Mouse (Mus musculus) cerebellum, adult 9-10 months (tissue): Measurements from ENCODE around the gene Atf5.

ENCODE experiments used
- DNase-seq: peaks from one replicate; pipeline ENCODE4 v3.0.0; 2022

The Atf5 gene

GRCm38 (mm10) chr7:44816470-44817021 lies at the start of gene Atf5:
Gene Atf5, minus strand, starts transcription at chr7:44816658.
- DNase-seq = no peak

GRCm38 (mm10) chr7:44864595-44865542 lies 48.4 kb upstream of the Atf5 start:
- DNase-seq = peak; percentile 59

GRCm38 (mm10) chr7:44863982-44864494 lies 47.6 kb upstream of the Atf5 start:
- DNase-seq = no peak

- DNase-seq = no peak
Measured at GRCm38 (mm10) chr7:44863210-44863609, 46.8 kb upstream of the Atf5 start.

- DNase-seq = no peak
Measured at GRCm38 (mm10) chr7:44862434-44862833, 46.0 kb upstream of the Atf5 start.

GRCm38 (mm10) chr7:44861429-44861816 lies 45.0 kb upstream of the Atf5 start:
- DNase-seq = no peak

- DNase-seq = no peak
Measured at GRCm38 (mm10) chr7:44860576-44861428, 44.3 kb upstream of the Atf5 start.

- no peak for DNase-seq
Measured at GRCm38 (mm10) chr7:44859896-44860295, 43.4 kb upstream of the Atf5 start.

GRCm38 (mm10) chr7:44857905-44858304 lies 41.4 kb upstream of the Atf5 start:
- DNase-seq = peak; percentile 76

- DNase-seq = peak; percentile 90
Measured at GRCm38 (mm10) chr7:44857042-44857552, 40.6 kb upstream of the Atf5 start, which contains the start of gene Pnkp. Gene Pnkp, plus strand, starts transcription at chr7:44857139.

- no peak for DNase-seq
Measured at GRCm38 (mm10) chr7:44856265-44856916, 39.9 kb upstream of the Atf5 start.

GRCm38 (mm10) chr7:44855036-44855435 lies 38.6 kb upstream of the Atf5 start:
- peak; percentile 82 for DNase-seq

- peak; percentile 82 for DNase-seq
Measured at GRCm38 (mm10) chr7:44854356-44855031, 38.0 kb upstream of the Atf5 start.

- peak; percentile 70 for DNase-seq
Measured at GRCm38 (mm10) chr7:44853596-44854355, 37.3 kb upstream of the Atf5 start.

- DNase-seq = peak; percentile 65
Measured at GRCm38 (mm10) chr7:44853065-44853464, 36.6 kb upstream of the Atf5 start.

- peak; percentile 54 for DNase-seq
Measured at GRCm38 (mm10) chr7:44852259-44853027, 36.0 kb upstream of the Atf5 start.

- DNase-seq = peak; percentile 61
Measured at GRCm38 (mm10) chr7:44851625-44852234, 35.3 kb upstream of the Atf5 start.

GRCm38 (mm10) chr7:44850789-44851624 lies 34.5 kb upstream of the Atf5 start:
- peak; percentile 65 for DNase-seq

GRCm38 (mm10) chr7:44850146-44850545 lies 33.7 kb upstream of the Atf5 start:
- DNase-seq = no peak
